Mouse (Mus musculus) lung, postnatal 0 days (tissue): Measurements from ENCODE around the gene Gm28305. TPM values are rescaled to one million over a fixed set of nuclear protein-coding genes. Genes with fewer than 3 reads are reported as not detected.

Source experiments
- ATAC-seq: fragments of 200-750 bp; cut with Nextera tagmentation; 2 replicates; pipeline ENCODE4 v1.8.0; 2017; ENCODE audit warnings: moderate library complexity
- DNase-seq: peaks from one replicate; pipeline ENCODE4 v3.0.0-alpha.2; 2016; ENCODE audit warnings: low spot score
- H3K27ac ChIP-seq: fragments of 300-500 bp; sonication (generic); 2 replicates; pipeline ENCODE4 v1.5.1; 2014; ENCODE audit warnings: antibody characterized with exemption, mild to moderate bottlenecking, low read length, mixed read lengths
- H3K27me3 ChIP-seq: fragments of 300-500 bp; sonication (generic); replicated peaks from 2 replicates; pipeline ENCODE4 v1.6.1; 2014; ENCODE audit warnings: low read length, mixed read lengths; ENCODE audit not compliant: insufficient read depth
- H3K36me3 ChIP-seq: fragments of 300-500 bp; sonication (generic); 2 replicates; pipeline ENCODE4 v1.6.1; 2014; ENCODE audit warnings: low read length, mixed read lengths; ENCODE audit not compliant: insufficient read depth
- H3K4me1 ChIP-seq: fragments of 300-500 bp; sonication (generic); 2 replicates; pipeline ENCODE4 v1.6.1; 2014; ENCODE audit warnings: antibody characterized with exemption, low read depth, low read length, mixed read lengths; ENCODE audit not compliant: insufficient read depth
- H3K4me2 ChIP-seq: fragments of 300-500 bp; sonication (generic); replicated peaks from 2 replicates; pipeline ENCODE4 v1.6.1; 2014; ENCODE audit warnings: low read depth, mild to moderate bottlenecking, low read length, moderate library complexity, mixed read lengths
- H3K4me3 ChIP-seq: fragments of 300-500 bp; sonication (generic); 2 replicates; pipeline ENCODE4 v1.5.1; 2014; ENCODE audit warnings: low read depth, low read length
- H3K9ac ChIP-seq: fragments of 300-500 bp; sonication (generic); replicated peaks from 2 replicates; pipeline ENCODE4 v1.6.1; 2014; ENCODE audit warnings: low read depth, mild to moderate bottlenecking
- H3K9me3 ChIP-seq: fragments of 300-500 bp; sonication (generic); 2 replicates; pipeline ENCODE4 v1.6.1; 2016; ENCODE audit warnings: low read length, mixed read lengths
- CTCF ChIP-seq: IDR thresholded peaks from 2 replicates; pipeline ENCODE4 v1.5.1; 2016; ENCODE audit warnings: antibody characterized with exemption, mild to moderate bottlenecking
- EP300 ChIP-seq: IDR thresholded peaks from 2 replicates; pipeline ENCODE4 v1.6.1; 2016; ENCODE audit warnings: antibody characterized with exemption, mild to moderate bottlenecking, control low read depth
- WGBS: fragments of 180-500 bp; shearing (Covaris S2); extraction: QIAGEN DNeasy Blood & Tissue Kit; methylation state at CpG from one replicate; pipeline ENCODE4 v1.1.7; 2014; 5-methylcytosine and 5-hydroxymethylcytosine counted together
- polyA plus RNA-seq: library from polyadenylated mRNA; unstranded; fragments of >200 nt; fragmentation: Nextera tagmentation; extraction: Ambion mirVana; gene quantifications from 2 replicates; pipeline ENCODE4 v1.2.1, GENCODE M21; 2015

Gene Gm28305
- polyA plus RNA-seq = not detected in 2 replicates

- TF ChIP-seq EP300 (no peak), CTCF (no peak)
- no peaks in the 10 kb centered on the region for H3K4me1 ChIP-seq
- H3K4me3 ChIP-seq = no peak within 1 kb of the TSS
- H3K27me3 ChIP-seq = no peaks in the 10 kb centered on the region
- H3K36me3 ChIP-seq = peaks cover 9% of the 10 kb centered on the region; the same call in 1 of the 2 replicates
- no peak within 1 kb of the TSS for H3K4me2 ChIP-seq
- no peaks in the 10 kb centered on the region for H3K9me3 ChIP-seq
- no peak for ATAC-seq
- no peak within 1 kb of the TSS for H3K27ac ChIP-seq
- WGBS = 62% methylated on average over 2 of the region's 2 CpGs
- DNase-seq = no peak
- H3K9ac ChIP-seq = no peak within 1 kb of the TSS
Measured at GRCm38 (mm10) chr9:104040362-104040761, at the start of gene Gm28305. Gene Gm28305, plus strand, starts transcription at chr9:104040662.

GRCm38 (mm10) chr9:103996496-103996895, 44.0 kb upstream of the Gm28305 start:
- no peak overlapping the region for H3K9ac ChIP-seq
- H3K4me1 ChIP-seq = no peaks in the 10 kb centered on the region
- DNase-seq (peak; percentile 72), ATAC-seq (no peak)
- H3K4me2 ChIP-seq = no peak overlapping the region
- TF ChIP-seq EP300 = no peak
- peak; percentile 68 for TF ChIP-seq CTCF
- H3K27ac ChIP-seq = no peak overlapping the region
- no peaks in the 10 kb centered on the region for H3K9me3 ChIP-seq
- no peaks in the 10 kb centered on the region for H3K27me3 ChIP-seq
- H3K4me3 ChIP-seq = no peak overlapping the region
- WGBS = 5% methylated on average over 2 of the region's 2 CpGs
- no peaks in the 10 kb centered on the region for H3K36me3 ChIP-seq

GRCm38 (mm10) chr9:104000601-104001000, 39.9 kb upstream of the Gm28305 start:
- Histone ChIP-seq H3K4me1 (no peaks in the 10 kb centered on the region; the same call in 1 of the 2 replicates), H3K9me3 (no peaks in the 10 kb centered on the region), H3K9ac (no peak overlapping the region), H3K4me3 (no peak overlapping the region), H3K4me2 (no peak overlapping the region), H3K27ac (no peak overlapping the region), H3K27me3 (no peaks in the 10 kb centered on the region), H3K36me3 (no peaks in the 10 kb centered on the region)
- DNase-seq = no peak
- ATAC-seq = no peak
- TF ChIP-seq EP300 = no peak
- no peak for TF ChIP-seq CTCF
- WGBS = 29% methylated on average over 3 of the region's 3 CpGs

- ATAC-seq = peak; percentile 98
- peak; percentile 36; the same call in 1 of the 2 replicates for TF ChIP-seq CTCF
- TF ChIP-seq EP300 = no peak
- H3K9ac ChIP-seq = peak within 1 kb of the TSS; percentile 55
- peak within 1 kb of the TSS; percentile 71 for H3K4me2 ChIP-seq
- no peaks in the 10 kb centered on the region; the same call in 1 of the 2 replicates for H3K4me1 ChIP-seq
- H3K9me3 ChIP-seq = no peaks in the 10 kb centered on the region
- H3K27ac ChIP-seq = peak within 1 kb of the TSS; percentile 85
- 2% methylated on average over 54 of the region's 55 CpGs for WGBS
- DNase-seq = peak; percentile 100
- H3K36me3 ChIP-seq = peaks cover 7% of the 10 kb centered on the region; the same call in 1 of the 2 replicates
- peak within 1 kb of the TSS; percentile 72 for H3K4me3 ChIP-seq
- H3K27me3 ChIP-seq = no peaks in the 10 kb centered on the region
Measured at GRCm38 (mm10) chr9:104001921-104002859, 38.3 kb upstream of the Gm28305 start, which contains the start of gene Nphp3. Gene Nphp3, plus strand, starts transcription at chr9:104002544.

- H3K9ac ChIP-seq = peak overlapping the region; percentile 55
- peak overlapping the region; percentile 72 for H3K4me3 ChIP-seq
- WGBS = 1% methylated on average over 34 of the region's 37 CpGs
- DNase-seq (peak; percentile 82), ATAC-seq (peak; percentile 34)
- H3K36me3 ChIP-seq = peaks cover 7% of the 10 kb centered on the region; the same call in 1 of the 2 replicates
- no peaks in the 10 kb centered on the region; the same call in 1 of the 2 replicates for H3K4me1 ChIP-seq
- H3K27me3 ChIP-seq = no peaks in the 10 kb centered on the region
- peak; percentile 65 for TF ChIP-seq CTCF
- TF ChIP-seq EP300 = no peak
- H3K4me2 ChIP-seq = peak overlapping the region; percentile 71
- H3K27ac ChIP-seq = peak overlapping the region; percentile 85
- no peaks in the 10 kb centered on the region for H3K9me3 ChIP-seq
Measured at GRCm38 (mm10) chr9:104002913-104003330, 37.5 kb upstream of the Gm28305 start.

GRCm38 (mm10) chr9:104014526-104014925, 25.9 kb upstream of the Gm28305 start:
- no peak overlapping the region for H3K27ac ChIP-seq
- H3K4me1 ChIP-seq = no peaks in the 10 kb centered on the region
- no peaks in the 10 kb centered on the region for H3K27me3 ChIP-seq
- H3K4me2 ChIP-seq = no peak overlapping the region
- H3K9me3 ChIP-seq = no peaks in the 10 kb centered on the region
- H3K9ac ChIP-seq = no peak overlapping the region
- 0 out of 2 replicates have a peak, but pooled peaks cover 8% of the 10 kb centered on the region for H3K36me3 ChIP-seq
- TF ChIP-seq CTCF (no peak), EP300 (no peak)
- DNase-seq = no peak
- 62% methylated on average over 1 of the region's 1 CpGs for WGBS
- no peak overlapping the region for H3K4me3 ChIP-seq
- ATAC-seq = no peak
